Mouse (Mus musculus) C2C12 (cell line): ENCODE data around the gene Actr10. TPM values are rescaled to one million over a fixed set of nuclear protein-coding genes. Genes with fewer than 3 reads are reported as not detected.

Experiments
- H3K27me3 ChIP-seq: one replicate; pipeline ENCODE4 v1.6.1; 2011; ENCODE audit not compliant: control insufficient read depth, insufficient read depth, insufficient read length
- H3K36me3 ChIP-seq: one replicate; pipeline ENCODE4 v1.6.1; 2011; ENCODE audit not compliant: control insufficient read depth, insufficient read depth
- H3K4me3 ChIP-seq: one replicate; pipeline ENCODE4 v1.5.1; 2011; ENCODE audit warnings: mild to moderate bottlenecking, control low read depth; ENCODE audit not compliant: poor library complexity, insufficient read depth, severe bottlenecking
- H3K79me2 ChIP-seq: one replicate; pipeline ENCODE4 v1.6.1; 2011; ENCODE audit not compliant: control insufficient read depth, insufficient read depth
- H3K79me3 ChIP-seq: one replicate; pipeline ENCODE4 v1.6.1; 2011; ENCODE audit warnings: low read depth, control low read depth
- H3ac ChIP-seq: one replicate; pipeline ENCODE3; 2011; ENCODE audit warnings: low read depth; ENCODE audit not compliant: control insufficient read depth, insufficient read length
- CEBPB ChIP-seq: IDR thresholded peaks from one replicate; pipeline ENCODE4 v1.6.1; 2011; ENCODE audit warnings: low read depth, mild to moderate bottlenecking, control low read depth, moderate library complexity
- CTCF ChIP-seq: IDR thresholded peaks from one replicate; pipeline ENCODE4 v1.5.1; 2011; ENCODE audit not compliant: control insufficient read depth, insufficient read depth, insufficient read length
- FOSL1 ChIP-seq: IDR thresholded peaks from one replicate; pipeline ENCODE4 v1.8.0; 2011; ENCODE audit warnings: mild to moderate bottlenecking, low read length; ENCODE audit not compliant: poor library complexity, insufficient read depth, severe bottlenecking
- MAX ChIP-seq: IDR thresholded peaks from one replicate; pipeline ENCODE4 v1.6.1; 2011; ENCODE audit warnings: mild to moderate bottlenecking, control low read depth
- MYOD1 ChIP-seq: IDR thresholded peaks from one replicate; pipeline ENCODE4 v1.6.1; 2011; ENCODE audit warnings: low read depth; ENCODE audit not compliant: control insufficient read depth, insufficient read length
- MYOG ChIP-seq: IDR thresholded peaks from one replicate; pipeline ENCODE4 v1.6.1; 2011; ENCODE audit not compliant: control insufficient read depth, insufficient read length; ENCODE audit errors: extremely low read depth
- USF1 ChIP-seq: IDR thresholded peaks from one replicate; pipeline ENCODE4 v1.6.1; 2011; ENCODE audit warnings: low read depth, mild to moderate bottlenecking, control low read depth, moderate library complexity
- long read RNA-seq, 2 experiments: library from polyadenylated mRNA; unstranded; transcript quantifications; one replicate each; pipeline ENCODE4 v2.0.0; 2019 to 2020
- polyA plus RNA-seq: library from polyadenylated mRNA; unstranded; fragments of >200 nt; fragmentation: generic; extraction: Trizol; gene quantifications from one replicate; pipeline ENCODE4 v1.2.1, GENCODE M21; 2012; ENCODE audit warnings: missing spikeins

The Actr10 gene
- 110 TPM for polyA plus RNA-seq
- long read RNA-seq, experiment 1, full-length matches to known transcripts, result 86 of 97 reads
- long read RNA-seq, experiment 1, partial matches to known transcripts, result 6 of 97 reads
- long read RNA-seq, experiment 1, other reads (novel, unspliced or antisense), result 5 of 97 reads
- long read RNA-seq, experiment 2, full-length matches to known transcripts, result 202 of 204 reads
- long read RNA-seq, experiment 2, partial matches to known transcripts, result 0 of 204 reads
- long read RNA-seq, experiment 2, other reads (novel, unspliced or antisense), result 2 of 204 reads

DNA sequence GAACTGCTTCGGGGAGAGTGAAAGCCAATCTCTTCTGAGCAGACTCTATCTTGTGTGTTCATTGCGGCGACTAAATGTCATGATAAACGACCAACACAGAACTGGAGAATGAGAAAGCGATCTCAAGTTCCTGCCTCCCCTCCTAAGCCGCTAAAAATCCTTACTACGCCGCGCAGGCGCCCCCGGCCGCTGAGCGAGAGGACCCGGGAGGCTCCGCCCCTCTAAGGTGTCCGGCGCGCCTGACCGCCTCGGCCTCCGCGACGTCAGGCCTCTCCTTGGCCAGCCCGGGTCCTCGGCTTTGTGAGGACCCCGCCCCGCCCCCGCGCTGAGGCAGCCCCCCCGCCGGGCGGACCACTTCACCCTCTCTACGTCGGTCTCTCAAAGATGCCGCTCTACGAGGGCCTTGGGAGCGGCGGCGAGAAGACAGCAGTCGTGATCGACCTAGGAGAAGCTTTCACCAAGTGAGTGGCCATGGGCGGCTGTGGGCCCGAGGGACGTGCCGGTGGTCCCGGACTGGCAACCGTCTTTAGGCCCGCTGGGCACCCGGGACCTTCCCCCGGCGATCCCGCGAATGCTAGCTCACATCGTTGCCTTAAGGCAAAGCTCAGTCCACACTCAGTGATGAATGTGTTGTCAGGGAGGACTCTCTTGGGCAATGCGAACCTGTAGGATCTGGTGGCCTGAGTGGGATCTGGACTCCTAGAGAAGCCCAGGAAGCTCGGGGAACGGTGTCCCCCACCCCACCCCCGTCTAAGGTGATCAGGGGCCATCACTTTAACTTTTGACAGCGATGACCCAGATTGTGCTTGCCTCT, at the start of gene Actr10:
Actr10 (plus strand) TSS at position 287 of the 814 bp plus-strand sequence.
- Histone ChIP-seq H3K79me3 (peaks cover 17% of the 10 kb centered on the region), H3K27me3 (no peaks in the 10 kb centered on the region), H3K79me2 (peaks cover 40% of the 10 kb centered on the region), H3K36me3 (peaks cover 21% of the 10 kb centered on the region), H3ac (peak within 1 kb of the TSS; percentile 96), H3K4me3 (peak within 1 kb of the TSS; percentile 98)
- TF ChIP-seq MAX, result peak; percentile 98
- no peak for TF ChIP-seq MYOG
- TF ChIP-seq FOSL1, result no peak

GRCm38 (mm10) chr12:70890405-70890804, 47.3 kb upstream of the Actr10 start:
- no peaks in the 10 kb centered on the region for H3K27me3 ChIP-seq
- TF ChIP-seq CTCF (no peak), MYOD1 (no peak), CEBPB (no peak), MYOG (no peak), FOSL1 (no peak), MAX (no peak), USF1 (no peak)
- no peak overlapping the region for H3ac ChIP-seq
- H3K4me3 ChIP-seq, result no peak overlapping the region
- peaks cover 97% of the 10 kb centered on the region for H3K36me3 ChIP-seq
- no peaks in the 10 kb centered on the region for H3K79me2 ChIP-seq
- H3K79me3 ChIP-seq, result no peaks in the 10 kb centered on the region

DNA sequence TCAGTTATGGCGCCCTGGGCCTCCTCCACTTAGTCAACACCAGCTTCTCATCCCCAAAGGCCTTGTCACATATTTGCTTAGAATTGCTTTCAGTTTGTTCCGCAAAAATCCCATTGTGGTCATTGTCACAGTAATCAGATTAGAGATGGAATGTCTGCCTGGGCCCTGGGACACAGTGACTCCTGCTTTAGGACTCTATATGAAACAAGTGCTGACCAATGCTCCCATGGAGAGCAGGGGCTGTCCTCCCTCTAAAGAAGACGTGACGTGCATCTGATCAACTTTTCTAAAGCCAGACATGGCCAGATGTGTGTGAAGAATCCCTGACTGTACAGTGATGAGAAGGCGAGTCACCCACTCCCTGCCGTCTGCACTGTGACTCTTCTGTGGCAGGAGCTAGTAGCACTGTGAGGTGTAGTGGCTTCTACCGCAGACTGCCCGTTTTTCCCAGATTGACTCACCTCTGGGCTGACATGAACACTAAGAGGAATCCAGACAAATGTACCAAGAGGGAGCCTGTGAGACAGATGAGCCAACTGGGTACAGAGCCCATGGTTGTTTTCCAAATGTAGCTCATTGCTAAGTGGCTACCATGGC, 46.7 kb upstream of the Actr10 start:
- no peaks in the 10 kb centered on the region for H3K79me3 ChIP-seq
- peaks cover 97% of the 10 kb centered on the region for H3K36me3 ChIP-seq

DNA sequence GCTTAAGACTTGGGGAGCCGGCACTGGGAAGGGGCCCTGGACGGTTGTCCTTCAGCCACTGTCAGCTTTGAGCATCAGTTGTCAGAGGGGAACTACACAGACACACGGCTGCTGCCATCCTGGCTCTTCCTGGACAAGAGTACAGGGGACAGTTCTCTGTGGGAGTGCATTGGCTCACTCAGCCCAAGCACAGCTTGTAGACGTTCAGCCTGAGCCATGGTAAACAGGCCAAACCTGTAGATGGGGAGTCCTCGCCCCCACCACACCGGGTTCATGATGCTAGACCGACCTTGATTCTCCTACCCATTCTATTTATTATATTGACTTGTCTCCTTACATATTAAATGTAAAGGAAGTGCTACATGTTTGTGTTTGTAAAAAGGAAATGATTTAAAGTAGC, 42.4 kb upstream of the Actr10 start:
- no peaks in the 10 kb centered on the region for H3K79me3 ChIP-seq
- TF ChIP-seq MAX (no peak), USF1 (no peak), MYOD1 (no peak), CTCF (no peak), FOSL1 (no peak), MYOG (no peak), CEBPB (no peak)
- H3ac ChIP-seq, result no peak overlapping the region
- peaks cover 98% of the 10 kb centered on the region for H3K36me3 ChIP-seq
- no peaks in the 10 kb centered on the region for H3K79me2 ChIP-seq
- H3K4me3 ChIP-seq, result no peak overlapping the region
- H3K27me3 ChIP-seq, result no peaks in the 10 kb centered on the region

More for the DNA sequence above, 46.7 kb upstream of the Actr10 start:
- no peaks in the 10 kb centered on the region for H3K27me3 ChIP-seq
- no peak overlapping the region for H3ac ChIP-seq
- TF ChIP-seq CEBPB, result no peak
- TF ChIP-seq FOSL1, result no peak
- peak; percentile 28 for TF ChIP-seq MYOD1
- H3K79me2 ChIP-seq, result no peaks in the 10 kb centered on the region
- H3K4me3 ChIP-seq, result no peak overlapping the region

DNA sequence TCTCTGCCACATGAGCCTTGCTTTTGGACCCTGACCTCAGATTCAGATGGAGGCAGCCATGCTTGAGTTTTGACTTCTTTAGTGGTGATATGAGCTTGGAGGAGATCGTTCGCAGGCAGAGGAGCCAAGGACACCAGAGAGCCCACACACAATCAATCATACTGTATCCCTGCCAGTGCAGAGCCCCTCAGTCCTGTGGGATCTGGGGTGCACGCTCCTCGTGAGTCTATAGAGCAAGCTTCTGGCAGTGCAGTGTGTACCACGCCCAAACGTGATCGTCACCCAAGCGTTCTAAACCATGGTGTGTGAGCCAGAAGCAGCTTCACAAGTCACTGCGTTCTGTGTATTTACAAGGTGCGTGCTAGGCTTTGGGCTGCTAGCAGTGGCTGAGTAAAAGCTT, 41.6 kb upstream of the Actr10 start:
- Histone ChIP-seq H3K27me3 (no peaks in the 10 kb centered on the region), H3K36me3 (peaks cover 95% of the 10 kb centered on the region), H3ac (no peak overlapping the region), H3K79me2 (no peaks in the 10 kb centered on the region), H3K4me3 (no peak overlapping the region), H3K79me3 (no peaks in the 10 kb centered on the region)
- no peak for TF ChIP-seq USF1

DNA sequence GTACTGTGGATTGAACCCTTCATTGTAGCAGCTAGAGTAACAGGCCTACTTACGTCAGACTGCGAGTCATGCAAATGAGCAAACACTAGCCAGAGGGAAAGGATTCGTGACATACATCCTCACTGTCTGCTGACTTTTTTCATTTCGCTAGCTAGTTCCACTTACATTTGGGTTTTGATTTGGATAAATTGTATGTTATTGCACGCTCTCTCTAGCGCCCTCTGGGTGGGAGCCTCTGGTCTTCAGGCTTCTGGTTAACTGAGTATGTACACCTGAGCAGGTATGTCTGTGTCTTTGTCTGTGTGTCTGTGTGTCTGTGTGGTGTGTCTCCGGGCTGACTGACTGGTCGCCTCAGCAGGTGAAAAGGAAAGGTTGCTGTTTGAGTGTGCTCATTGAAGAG, 40.2 kb upstream of the Actr10 start:
- Histone ChIP-seq H3K79me3 (no peaks in the 10 kb centered on the region), H3K36me3 (peaks cover 95% of the 10 kb centered on the region), H3ac (no peak overlapping the region), H3K27me3 (no peaks in the 10 kb centered on the region), H3K4me3 (no peak overlapping the region), H3K79me2 (no peaks in the 10 kb centered on the region)
- TF ChIP-seq MAX (no peak), MYOG (no peak), FOSL1 (no peak), CTCF (no peak), MYOD1 (no peak), USF1 (no peak), CEBPB (no peak)
